Mouse (Mus musculus) MN1 (cell line): ENCODE measurements at regions not wholly inside any gene's neighbourhood (a gene's known extent, or its start where the extent isn't known, plus 50 kb on each side); places are given as distances from the start of the nearest gene placed in this dataset.
"Not testable (repeated sequence)": the region's sequence is repeated elsewhere in the genome, so short reads cannot be mapped to it uniquely, and the experiment has no call there.

ENCODE experiments used
- DNase-seq: peaks from one replicate; pipeline ENCODE4 v3.0.0-alpha.2; 2016; ENCODE audit warnings: low spot score

DNA sequence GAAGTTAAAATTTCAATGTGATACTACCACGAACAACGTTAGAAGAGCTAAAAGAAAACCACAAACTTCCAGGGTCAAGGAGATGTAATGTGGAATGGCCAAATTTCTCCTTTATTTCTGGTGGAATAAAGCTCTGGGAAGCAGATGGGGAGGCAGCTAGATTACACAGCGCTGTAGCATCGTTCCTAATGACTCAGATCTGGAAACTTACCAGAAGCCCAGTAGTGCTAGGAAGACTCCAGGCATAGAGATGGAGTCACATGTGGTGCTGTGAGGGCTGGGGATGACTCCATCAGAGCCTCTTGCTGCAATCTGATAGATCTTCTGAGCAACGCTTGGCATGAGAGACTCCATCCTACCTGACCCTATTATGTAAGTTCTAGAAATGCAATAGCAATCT, 136.4 kb upstream of the Myt1l start:
- peak; percentile 65 for DNase-seq

DNA sequence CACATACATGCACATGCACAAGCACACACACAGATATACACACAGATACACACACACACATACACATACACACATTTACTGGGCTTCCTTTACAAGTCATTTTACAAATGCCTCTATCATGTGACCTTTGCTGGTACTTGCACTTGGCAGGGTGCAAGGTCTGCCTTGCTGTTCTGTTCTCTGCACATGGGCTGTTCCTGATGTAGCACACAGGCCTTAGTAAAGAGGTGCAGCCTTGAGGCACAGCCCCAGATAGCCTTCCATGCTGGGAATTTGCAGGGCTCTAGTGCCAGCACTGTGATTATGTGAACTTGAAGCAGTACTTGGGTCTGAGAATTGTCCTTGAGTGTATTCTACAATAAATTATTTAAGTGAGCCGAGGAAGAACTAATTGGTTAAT, 133.9 kb upstream of the Myt1l start:
- DNase-seq: no peak

DNA sequence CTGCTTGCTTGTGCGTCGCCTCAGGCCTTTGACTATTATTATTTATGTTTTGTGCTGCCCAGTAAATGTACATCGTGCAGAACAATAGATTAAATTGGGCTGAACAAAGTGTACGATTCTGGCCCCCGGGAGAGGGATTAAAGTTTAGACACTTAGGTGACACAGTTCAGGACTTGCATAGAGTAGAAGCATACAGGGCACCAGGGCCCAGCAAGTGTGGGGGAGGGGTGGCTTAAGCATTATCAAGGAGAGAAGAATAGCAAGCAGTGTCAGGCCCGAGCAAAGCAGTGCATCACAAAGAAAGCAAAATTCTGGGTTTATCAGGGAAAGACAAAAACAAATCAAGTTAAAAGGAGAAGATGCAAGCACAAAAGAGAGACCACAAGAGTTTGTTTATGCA, 133.3 kb upstream of the Myt1l start:
- DNase-seq: no peak

DNA sequence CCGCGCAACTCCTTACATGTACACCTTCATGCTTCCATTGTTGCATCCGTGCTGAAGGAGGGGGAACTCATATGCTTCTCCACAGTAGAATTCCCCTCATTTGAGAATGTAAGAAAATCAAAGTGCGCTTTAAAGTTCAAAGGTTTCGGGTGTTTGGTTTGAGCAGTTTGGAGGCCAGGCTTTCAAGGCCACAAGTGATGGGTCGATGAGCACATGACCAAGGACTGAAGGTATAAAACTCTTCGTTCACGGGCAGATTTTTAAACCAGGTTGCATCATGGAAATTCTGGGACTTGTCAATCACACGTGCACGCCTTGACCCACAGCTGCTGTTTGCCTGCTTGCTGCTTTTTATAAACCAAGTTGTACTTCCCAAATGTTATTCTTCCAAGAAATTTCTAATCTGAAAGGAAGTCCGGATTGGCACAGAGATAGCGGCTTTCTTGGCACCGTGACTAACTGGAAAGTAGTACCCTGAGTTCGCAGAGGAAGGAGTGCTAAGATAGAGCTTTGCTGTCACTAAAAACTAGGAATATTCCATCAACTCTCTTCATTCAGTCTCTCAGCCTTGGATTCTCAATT, 132.7 kb upstream of the Myt1l start:
- DNase-seq: no peak

DNA sequence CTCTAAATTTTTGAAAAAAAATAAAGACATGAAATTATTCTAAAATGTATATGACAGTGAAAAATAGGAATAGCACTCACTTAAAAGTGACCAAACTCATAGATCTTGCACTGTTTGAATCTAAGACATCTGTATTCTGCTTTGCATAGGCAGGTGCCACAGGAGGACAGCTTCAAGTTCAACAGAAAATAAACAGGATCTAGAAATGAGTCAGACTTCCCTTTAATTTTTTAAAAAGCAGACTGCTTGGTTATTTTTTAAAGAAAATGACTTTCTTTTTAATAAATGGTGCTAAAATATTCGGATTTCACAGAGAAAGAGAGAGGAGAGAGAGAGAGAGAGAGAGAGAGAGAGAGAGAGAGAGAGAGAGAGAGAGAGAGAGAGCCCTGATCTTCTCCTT, 123.8 kb upstream of the Myt1l start:
- no peak for DNase-seq

DNA sequence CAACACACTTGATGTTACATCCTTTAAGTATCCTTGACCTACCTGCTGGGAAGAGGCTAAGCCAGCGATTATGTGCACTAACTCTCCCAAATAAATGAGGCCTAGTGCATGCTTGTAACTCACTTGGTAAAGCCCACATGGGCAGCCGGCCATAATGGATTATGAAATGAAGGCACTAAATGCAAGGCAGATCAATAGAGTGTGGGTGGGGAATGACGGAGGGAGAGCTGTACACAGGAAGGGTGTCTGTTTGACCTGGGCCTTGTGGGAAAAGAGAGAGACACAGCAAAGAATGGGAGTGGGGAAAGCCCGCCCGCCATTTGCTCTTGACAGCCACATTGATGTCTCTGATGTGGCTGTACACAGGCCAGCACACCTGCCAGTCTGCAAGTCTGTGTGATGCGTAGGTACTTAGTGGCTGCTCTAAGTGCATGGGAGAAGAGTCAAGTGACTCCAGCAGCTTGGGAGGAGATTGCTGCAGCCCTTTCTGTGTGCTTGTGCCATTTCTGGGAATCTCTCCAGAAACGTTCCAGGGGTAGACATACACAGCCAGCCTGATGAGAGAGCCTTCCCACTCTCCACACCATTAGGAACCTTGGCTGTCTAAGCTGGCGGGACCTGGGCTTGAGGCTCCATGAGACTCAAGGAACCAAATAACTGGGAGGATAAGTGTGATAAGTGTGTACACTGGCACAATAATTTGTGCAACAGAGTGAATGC, 118.7 kb upstream of the Myt1l start:
- DNase-seq: no peak

DNA sequence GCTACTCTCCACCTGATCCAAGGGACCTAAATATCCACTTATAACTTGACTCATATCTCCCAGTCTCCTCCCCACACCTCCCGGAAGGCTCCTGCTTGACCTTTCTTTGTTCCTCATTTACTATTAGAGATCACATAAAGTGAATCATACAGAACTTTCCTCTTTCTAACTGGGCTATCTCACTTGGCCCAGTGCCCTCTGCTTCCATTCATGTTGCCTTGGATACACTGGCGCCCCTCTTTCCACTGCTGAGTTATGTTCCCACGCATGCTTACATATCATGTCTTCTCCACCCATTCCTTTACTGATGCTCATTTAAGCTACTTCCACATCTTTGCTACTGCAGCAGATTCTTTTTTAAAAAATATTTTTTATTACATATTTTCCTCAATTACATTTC, 94.2 kb upstream of the Myt1l start:
- no peak for DNase-seq

DNA sequence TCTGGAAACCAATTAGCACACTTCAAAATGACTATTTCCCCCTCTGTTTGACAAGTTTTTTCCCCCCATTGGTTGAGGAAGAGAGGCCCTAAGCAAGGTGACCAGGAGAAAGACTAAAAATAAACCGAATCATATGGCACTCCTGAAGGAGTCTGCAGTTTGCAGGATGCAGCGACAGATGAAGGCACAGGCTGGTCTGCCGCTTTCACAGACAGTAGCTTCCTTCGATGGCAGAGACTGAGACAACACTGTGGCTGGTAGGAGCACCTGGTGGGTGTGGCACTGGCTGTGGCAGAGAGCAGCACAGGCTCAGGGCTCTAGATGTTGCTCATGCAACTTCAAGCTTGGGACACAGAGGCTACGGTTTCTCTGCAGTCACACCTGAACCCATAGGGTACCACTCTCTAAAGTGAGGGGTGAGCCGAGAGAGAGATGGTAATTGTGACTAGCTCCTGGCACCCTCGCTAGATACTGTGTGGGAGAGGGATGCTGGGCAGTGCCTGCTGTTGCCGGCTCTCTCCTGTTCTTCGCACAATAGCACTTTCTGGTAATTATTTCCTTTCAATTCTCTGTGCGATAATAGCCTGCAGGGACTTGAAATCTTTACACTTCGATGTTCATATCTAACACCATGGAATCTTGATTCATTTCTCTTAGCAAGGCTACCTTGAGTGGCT, 88.7 kb upstream of the Myt1l start:
- no peak for DNase-seq

DNA sequence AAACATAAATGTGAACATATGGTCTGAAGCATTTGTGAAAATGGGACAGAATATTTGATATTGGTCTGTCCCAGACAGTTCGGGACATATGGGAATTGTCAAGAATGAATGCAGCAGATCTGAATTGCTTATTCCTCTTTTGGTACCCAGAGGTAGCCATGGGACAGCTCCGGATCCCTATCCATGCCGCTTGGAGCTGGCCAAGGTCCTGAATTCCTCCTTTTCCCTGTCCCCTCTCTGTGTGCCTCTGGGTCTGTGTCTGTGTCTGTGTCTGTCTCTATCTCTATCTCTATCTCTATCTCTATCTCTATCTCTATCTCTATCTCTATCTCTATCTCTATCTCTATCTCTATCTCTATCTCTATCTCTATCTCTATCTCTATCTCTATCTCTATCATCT, 63.0 kb upstream of the Myt1l start:
- not testable (repeated sequence) for DNase-seq
